Mouse (Mus musculus): ENCODE data around the gene Phb2. TPM values are rescaled to one million over a fixed set of nuclear protein-coding genes. Genes with fewer than 3 reads are reported as not detected.
A peak's percentile ranks its signal among the peaks of the same experiment; 100 is the strongest.

Gene Phb2
- total RNA-seq, 4 experiments from 2014 or later = 118 to 123 (median 120) TPM

- DNase-seq (ENCODE audit: low spot score in 2 of 2) = no peak
Measured at GRCm38 (mm10) chr6:124690517-124690916, 21.6 kb upstream of the Phb2 start.

- no peak for DNase-seq (ENCODE audit: low spot score in 2 of 2)
Measured at GRCm38 (mm10) chr6:124693243-124693981, 18.7 kb upstream of the Phb2 start.

- peak; percentile 74 to 80 for DNase-seq (ENCODE audit: low spot score in 2 of 2)
Measured at GRCm38 (mm10) chr6:124694166-124694955, 17.8 kb upstream of the Phb2 start.

- no peak for DNase-seq (ENCODE audit: low spot score in 2 of 2)
Measured at GRCm38 (mm10) chr6:124696441-124697150, 15.5 kb upstream of the Phb2 start.

GRCm38 (mm10) chr6:124698751-124699150 lies 13.4 kb upstream of the Phb2 start:
- DNase-seq (ENCODE audit: low spot score in 2 of 2) = no peak

GRCm38 (mm10) chr6:124699366-124699765 lies 12.8 kb upstream of the Phb2 start:
- DNase-seq (ENCODE audit: low spot score in 2 of 2) = no peak

GRCm38 (mm10) chr6:124699962-124700610 lies 12.1 kb upstream of the Phb2 start:
- DNase-seq (ENCODE audit: low spot score in 2 of 2) = peak; percentile 68 to 69

GRCm38 (mm10) chr6:124701338-124701737 lies 10.8 kb upstream of the Phb2 start:
- no peak for DNase-seq (ENCODE audit: low spot score in 2 of 2)

- DNase-seq (ENCODE audit: low spot score in 2 of 2) = no peak
Measured at GRCm38 (mm10) chr6:124702102-124702783, 9.9 kb upstream of the Phb2 start.

- peak; percentile 67 to 73 for DNase-seq (ENCODE audit: low spot score in 2 of 2)
Measured at GRCm38 (mm10) chr6:124702784-124703103, 9.4 kb upstream of the Phb2 start.

- no peak for DNase-seq (ENCODE audit: low spot score in 2 of 2)
Measured at GRCm38 (mm10) chr6:124703789-124704188, 8.3 kb upstream of the Phb2 start.

- no peak for DNase-seq (ENCODE audit: low spot score in 2 of 2)
Measured at GRCm38 (mm10) chr6:124704417-124704816, 7.7 kb upstream of the Phb2 start.

GRCm38 (mm10) chr6:124706061-124706627 lies 6.0 kb upstream of the Phb2 start:
- no peak for DNase-seq (ENCODE audit: low spot score in 2 of 2)

GRCm38 (mm10) chr6:124708289-124708889 lies 3.7 kb upstream of the Phb2 start:
- DNase-seq (ENCODE audit: low spot score in 2 of 2) = no peak

GRCm38 (mm10) chr6:124712918-124713317 lies 782 bp downstream of the Phb2 start:
- DNase-seq (ENCODE audit: low spot score in 2 of 2) = no peak

GRCm38 (mm10) chr6:124716864-124717490 lies 4.8 kb downstream of the Phb2 start:
- no peak for DNase-seq (ENCODE audit: low spot score in 2 of 2)

GRCm38 (mm10) chr6:124717968-124718367 lies 5.8 kb downstream of the Phb2 start:
- DNase-seq (ENCODE audit: low spot score in 2 of 2) = no peak

- no peak for DNase-seq (ENCODE audit: low spot score in 2 of 2)
Measured at GRCm38 (mm10) chr6:124718703-124719102, 6.6 kb downstream of the Phb2 start.

- DNase-seq (ENCODE audit: low spot score in 2 of 2) = no peak
Measured at GRCm38 (mm10) chr6:124719354-124719978, 7.3 kb downstream of the Phb2 start.

Measured in layer of hippocampus, adult 8-10 months (tissue).